Mouse (Mus musculus) liver, embryonic 14.5 days (tissue): ENCODE data around the gene BC048562.

ENCODE experiments used
- CTCF ChIP-seq: IDR thresholded peaks from 2 replicates; pipeline ENCODE4 v1.5.1; 2016; ENCODE audit warnings: antibody characterized with exemption, low read depth, control low read depth
- EP300 ChIP-seq: IDR thresholded peaks from 2 replicates; pipeline ENCODE4 v1.6.1; 2016; ENCODE audit warnings: antibody characterized with exemption, low read depth

GRCm38 (mm10) chr9:108459939-108460318 lies 23.6 kb downstream of the BC048562 start:
- TF ChIP-seq CTCF: no peak
- no peak for TF ChIP-seq EP300
